Mouse (Mus musculus): ENCODE results near the gene Sars. TPM values are rescaled to one million over a fixed set of nuclear protein-coding genes. Genes with fewer than 3 reads are reported as not detected.

The Sars gene
- total and polyA plus RNA-seq, 3 experiments = 373 to 394 (median 377) TPM

- DNase-seq (ENCODE audit: extremely low read depth) = no peak
- peaks cover 93% of the 10 kb centered on the region for H3K27me3 ChIP-seq (replicated peaks)
- H3K36me3 ChIP-seq (replicated peaks in 1 of 2; ENCODE audit: control insufficient read depth in 1 of 2, insufficient read depth in 1 of 2, low read length in 1 of 2) = no peaks in the 10 kb centered on the region
- H3K9me3 ChIP-seq (replicated peaks; ENCODE audit: low read length) = no peaks in the 10 kb centered on the region
- H3K4me1 ChIP-seq (ENCODE audit: control insufficient read depth in 1 of 2, insufficient read depth in 2 of 2) = peaks cover 4 to 11% of the 10 kb centered on the region in 2 experiments
- no peaks in the 10 kb centered on the region for H3K79me2 ChIP-seq (replicated peaks; ENCODE audit: control insufficient read depth, extremely low read depth, insufficient read depth, poor library complexity, severe bottlenecking)
- TF ChIP-seq RCOR1 (conservative IDR thresholded peaks at IDR 0.05; ENCODE audit: low read depth, low read length) (no peak), POLR2AphosphoS2 (IDR thresholded peaks at IDR 0.05; ENCODE audit: low read depth, low read length) (no peak), IRF4 (IDR thresholded peaks at IDR 0.05; ENCODE audit: low read depth, low read length) (no peak), ZNF384 (IDR thresholded peaks at IDR 0.05; ENCODE audit: low read depth, low read length) (no peak), RAD21 (IDR thresholded peaks at IDR 0.05; ENCODE audit: low read depth, low read length) (no peak)
- in situ Hi-C loops (cut with MboI; ENCODE audit: low pct_ligation_motif_present, low pct_unique_long_range_greater_than_20kb, low sequenced_read_pairs) (no loop called here), dilution Hi-C loops (cut with MboI; ENCODE audit: extremely low pct_ligation_motif_present, extremely low pct_unique_long_range_greater_than_20kb, low sequenced_read_pairs) (no loop called here)
- H3K27ac ChIP-seq (ENCODE audit: insufficient read depth, low read depth) = no peak overlapping the region
- H3K4me3 ChIP-seq (replicated peaks in 1 of 3; ENCODE audit: low read depth in 2 of 3, low read length in 2 of 3, poor library complexity in 1 of 3) = no peak overlapping the region
- H3K9ac ChIP-seq (ENCODE audit: insufficient read depth, low read depth) = no peak overlapping the region
- H3K4me2 ChIP-seq (ENCODE audit: insufficient read depth, low read depth, poor library complexity, severe bottlenecking) = no peak overlapping the region
These were observed 46.7 kb downstream of the Sars start for GRCm38 (mm10) chr3:108398281-108398680.

DNA sequence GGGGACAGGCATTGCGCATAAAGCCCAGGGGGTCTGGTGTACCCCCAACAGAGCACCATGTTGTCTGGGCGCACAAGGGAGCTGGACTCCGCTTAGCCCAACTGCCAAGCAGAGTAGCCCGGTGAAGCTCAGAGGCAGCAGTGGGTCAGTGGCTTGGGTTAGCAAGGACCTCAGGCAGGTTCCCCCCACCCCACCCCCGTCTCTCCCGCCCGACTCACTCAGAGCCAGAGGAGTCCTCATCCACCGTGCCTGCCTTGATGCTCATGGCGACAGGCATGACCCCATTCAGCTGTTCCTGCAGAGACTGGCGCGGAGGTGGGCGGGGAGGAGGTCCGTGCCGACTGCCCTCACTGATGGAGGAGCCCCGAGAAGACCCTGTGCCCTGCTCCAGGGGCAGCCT is 52.2 kb downstream of the Sars start:
- H3K27me3 ChIP-seq (replicated peaks) = peaks cover 50% of the 10 kb centered on the region
- no peaks in the 10 kb centered on the region for H3K79me2 ChIP-seq (replicated peaks; ENCODE audit: control insufficient read depth, extremely low read depth, insufficient read depth, poor library complexity, severe bottlenecking)
- H3K4me1 ChIP-seq (ENCODE audit: control insufficient read depth in 1 of 2, insufficient read depth in 2 of 2) = peaks cover 8 to 14% of the 10 kb centered on the region in 2 experiments; a peak in 3 of 4 replicates
- TF ChIP-seq ETS1 (conservative IDR thresholded peaks at IDR 0.05; ENCODE audit: low read depth, low read length) = no peak
- TF ChIP-seq MAFK (IDR thresholded peaks at IDR 0.05; ENCODE audit: insufficient replicate concordance, low read length) = no peak
- no peak for TF ChIP-seq IRF4 (IDR thresholded peaks at IDR 0.05; ENCODE audit: low read depth, low read length)
- TF ChIP-seq E2F4 (IDR thresholded peaks at IDR 0.05; ENCODE audit: insufficient replicate concordance, low read depth, low read length) = no peak
- TF ChIP-seq POLR2AphosphoS2 (IDR thresholded peaks at IDR 0.05; ENCODE audit: low read depth, low read length) = no peak
- no peak for TF ChIP-seq POLR2A (IDR thresholded peaks at IDR 0.05; ENCODE audit: low read depth, low read length)
- TF ChIP-seq ZNF384 (IDR thresholded peaks at IDR 0.05; ENCODE audit: low read depth, low read length) = no peak
- TF ChIP-seq RAD21 (IDR thresholded peaks at IDR 0.05; ENCODE audit: low read depth, low read length) = no peak
- TF ChIP-seq BHLHE40 (IDR thresholded peaks at IDR 0.05; ENCODE audit: low read depth, low read length) = no peak
- TF ChIP-seq USF2 (conservative IDR thresholded peaks at IDR 0.05; ENCODE audit: low read depth, low read length) = no peak
- TF ChIP-seq JUND (conservative IDR thresholded peaks at IDR 0.05; ENCODE audit: low read depth, low read length) = no peak
- TF ChIP-seq NELFE (IDR thresholded peaks at IDR 0.05; ENCODE audit: low read depth, low read length) = no peak
- TF ChIP-seq NRF1 (IDR thresholded peaks at IDR 0.05; ENCODE audit: low read depth, low read length) = no peak
- TF ChIP-seq HCFC1 (IDR thresholded peaks at IDR 0.05; ENCODE audit: low read depth, low read length) = no peak
- TF ChIP-seq UBTF (IDR thresholded peaks at IDR 0.05; ENCODE audit: low read depth, low read length) = no peak
- TF ChIP-seq ELF1 (IDR thresholded peaks at IDR 0.05; ENCODE audit: low read depth, low read length) = no peak
- no peak for TF ChIP-seq GABPA (IDR thresholded peaks at IDR 0.05; ENCODE audit: insufficient replicate concordance, low read depth, low read length)
- TF ChIP-seq RCOR1 (conservative IDR thresholded peaks at IDR 0.05; ENCODE audit: low read depth, low read length) = no peak
- TF ChIP-seq PAX5 (IDR thresholded peaks at IDR 0.05; ENCODE audit: low read length) = no peak
- TF ChIP-seq SIN3A (IDR thresholded peaks at IDR 0.05; ENCODE audit: low read length) = no peak
- dilution Hi-C loops (cut with MboI; ENCODE audit: extremely low pct_ligation_motif_present, extremely low pct_unique_long_range_greater_than_20kb, low sequenced_read_pairs) (no loop called here), in situ Hi-C loops (cut with MboI; ENCODE audit: low pct_ligation_motif_present, low pct_unique_long_range_greater_than_20kb, low sequenced_read_pairs) (no loop called here)
- no peak overlapping the region for H3K9ac ChIP-seq (ENCODE audit: insufficient read depth, low read depth)
- DNase-seq (ENCODE audit: extremely low read depth) = no peak
- no peak overlapping the region for H3K27ac ChIP-seq (ENCODE audit: insufficient read depth, low read depth)
- H3K9me3 ChIP-seq (replicated peaks; ENCODE audit: low read length) = no peaks in the 10 kb centered on the region
- no peak overlapping the region for H3K4me2 ChIP-seq (ENCODE audit: insufficient read depth, low read depth, poor library complexity, severe bottlenecking)
- H3K4me3 ChIP-seq (replicated peaks in 1 of 3; ENCODE audit: low read depth in 2 of 3, low read length in 2 of 3, poor library complexity in 1 of 3) = no peak overlapping the region
- H3K36me3 ChIP-seq (replicated peaks in 1 of 2; ENCODE audit: control insufficient read depth in 1 of 2, insufficient read depth in 1 of 2, low read length in 1 of 2) = peaks cover under 1 to 10% of the 10 kb centered on the region in 2 experiments

Measured in CH12.LX (cell line).